Mouse (Mus musculus) urinary bladder, postnatal 4 days (tissue): ENCODE data around the gene Prdm4.

Experiments used
- DNase-seq, 2 experiments: peaks; one replicate each; pipeline ENCODE4 v3.0.0; 2021 to 2022; ENCODE audit warnings: low spot score in 2 of 2

Prdm4 gene

DNA sequence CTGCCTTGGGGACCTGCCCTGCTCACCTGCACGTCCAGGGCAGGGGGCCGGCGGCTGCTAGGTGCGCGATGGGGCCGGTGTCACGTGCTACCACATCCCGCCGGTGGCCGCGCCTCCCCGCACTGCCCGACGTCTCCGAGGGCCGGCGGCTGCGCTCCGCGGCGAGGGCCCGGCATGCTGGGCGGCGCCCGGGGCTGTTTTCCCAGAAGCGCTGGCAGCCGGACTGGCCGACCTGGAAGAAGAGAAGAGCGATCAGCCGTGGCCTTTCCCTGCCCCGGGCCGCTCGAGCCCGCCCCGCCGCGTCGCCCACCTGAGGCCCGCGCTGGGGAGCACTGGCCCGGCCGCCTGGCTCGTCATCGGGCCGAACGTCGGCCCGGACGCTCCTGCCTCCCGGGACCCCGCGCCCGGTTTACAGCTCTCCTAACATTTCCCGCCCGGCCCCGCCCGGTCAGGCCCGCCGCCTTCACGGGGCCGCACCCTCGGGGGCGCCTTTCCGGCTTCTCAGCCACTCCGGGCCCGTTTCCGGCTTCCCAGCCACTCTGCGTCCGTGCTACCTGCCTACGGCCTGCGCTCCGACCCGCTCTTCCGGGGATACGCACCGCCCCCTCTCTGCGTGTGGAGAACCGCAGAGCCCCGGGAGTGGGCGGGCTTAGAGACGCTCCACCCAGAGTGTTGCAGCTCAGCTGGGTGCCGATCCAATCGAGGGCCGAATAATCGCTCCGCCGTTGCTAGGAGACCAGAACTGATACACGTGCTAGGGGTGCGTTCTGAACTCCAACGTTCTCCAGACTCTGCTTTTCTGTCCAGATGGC lies at the start of gene Prdm4:
Gene Prdm4, minus strand, starts transcription at position 645 of the 812 bp plus-strand sequence.
- peak; percentile 95 to 96 for DNase-seq

DNA sequence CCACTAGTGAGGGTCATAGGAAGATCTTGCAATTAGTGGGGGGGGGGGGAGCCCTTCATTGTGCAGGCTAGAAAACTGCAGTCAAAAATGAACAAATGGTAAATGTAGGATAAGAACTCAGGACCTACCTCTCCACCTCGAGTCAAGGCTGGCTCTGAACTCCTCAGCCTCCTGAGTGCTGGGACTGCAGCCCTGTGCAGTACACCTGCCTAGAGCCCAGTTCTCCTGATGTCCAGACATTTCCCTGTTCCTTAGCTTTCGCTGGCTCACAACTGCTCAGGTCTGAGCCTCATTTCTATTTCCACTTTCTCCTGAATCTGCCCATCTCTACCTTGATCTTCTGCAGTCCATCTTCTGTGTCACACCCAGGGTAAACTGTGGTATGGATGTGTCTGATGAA lies 49.5 kb upstream of the Prdm4 start:
- no peak for DNase-seq

GRCm38 (mm10) chr10:85964316-85964715 lies 47.4 kb upstream of the Prdm4 start:
- no peak for DNase-seq

DNA sequence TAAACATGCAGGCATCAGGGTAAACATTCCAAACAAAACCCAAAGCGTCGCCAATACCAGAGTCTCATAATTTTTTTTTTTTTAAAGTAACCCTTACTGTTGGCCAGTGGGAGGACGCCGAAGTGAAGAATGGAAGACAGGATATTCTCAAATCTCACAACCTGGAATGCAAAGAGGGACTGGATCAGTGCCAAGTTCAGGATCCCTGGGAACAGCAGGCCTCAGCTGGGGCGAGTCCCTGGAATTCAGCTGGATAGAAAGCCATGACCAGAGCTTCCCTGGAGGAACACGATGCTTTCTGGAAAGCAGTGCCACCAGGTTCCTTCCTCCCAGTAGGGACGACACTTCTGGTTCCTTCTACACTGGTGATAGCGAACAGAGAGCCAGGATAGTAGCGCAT lies 46.0 kb upstream of the Prdm4 start:
- peak in 1 of 2 experiments; percentile 26 for DNase-seq

GRCm38 (mm10) chr10:85957464-85957950 lies 40.6 kb upstream of the Prdm4 start, which contains the start of gene Rtcb:
Gene Rtcb, minus strand, starts transcription at chr10:85957823.
- DNase-seq: peak; percentile 92 to 99

- DNase-seq: no peak
Observed at GRCm38 (mm10) chr10:85956871-85957419, 40.0 kb upstream of the Prdm4 start.

GRCm38 (mm10) chr10:85954429-85954828 lies 37.5 kb upstream of the Prdm4 start:
- DNase-seq: no peak

- no peak for DNase-seq
Observed at GRCm38 (mm10) chr10:85953401-85953800, 36.5 kb upstream of the Prdm4 start.

GRCm38 (mm10) chr10:85951765-85952443 lies 35.0 kb upstream of the Prdm4 start:
- DNase-seq: no peak

GRCm38 (mm10) chr10:85948483-85949196 lies 31.7 kb upstream of the Prdm4 start:
- DNase-seq: no peak

GRCm38 (mm10) chr10:85936280-85936965 lies 19.5 kb upstream of the Prdm4 start:
- DNase-seq: no peak

GRCm38 (mm10) chr10:85929962-85930361 lies 13.0 kb upstream of the Prdm4 start:
- DNase-seq: no peak

GRCm38 (mm10) chr10:85929208-85929591 lies 12.3 kb upstream of the Prdm4 start:
- no peak for DNase-seq

DNA sequence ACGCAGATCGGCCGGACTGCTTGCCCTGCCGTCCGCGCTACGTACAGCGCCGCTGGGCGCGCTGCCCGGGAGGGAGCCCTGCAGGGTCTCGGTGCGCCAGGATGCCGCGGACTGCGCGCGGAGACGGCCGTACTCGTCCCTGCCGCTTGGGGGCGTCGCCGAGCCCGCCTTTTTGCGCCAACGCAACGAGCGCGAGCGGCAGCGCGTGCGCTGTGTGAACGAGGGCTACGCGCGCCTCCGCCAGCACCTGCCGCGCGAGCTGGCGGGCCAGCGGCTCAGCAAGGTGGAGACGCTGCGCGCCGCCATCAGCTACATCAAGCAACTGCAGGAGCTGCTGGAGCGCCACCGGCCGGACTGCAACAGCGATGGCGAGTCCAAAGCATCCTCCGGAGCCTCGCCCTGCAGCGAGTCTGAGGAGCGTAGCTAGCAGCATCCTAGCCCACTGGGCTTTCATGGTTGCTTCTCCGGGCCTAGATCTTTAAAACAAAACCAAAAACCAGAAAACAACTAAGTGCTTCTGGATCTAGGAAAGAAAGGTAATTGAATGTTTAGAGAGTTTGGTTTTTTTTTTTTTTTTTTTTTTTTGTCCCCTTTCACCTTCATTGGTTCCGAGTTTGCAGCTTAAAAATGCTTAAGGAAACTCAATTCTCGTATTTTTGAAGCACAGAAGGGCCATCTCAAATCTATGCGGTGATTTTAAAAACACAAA lies 11.7 kb upstream of the Prdm4 start:
- DNase-seq: peak; percentile 37 to 62

- no peak for DNase-seq
Observed at GRCm38 (mm10) chr10:85927676-85928445, 10.9 kb upstream of the Prdm4 start, which contains the start of gene Ascl4. Gene Ascl4, plus strand, starts transcription at chr10:85927681.

- no peak for DNase-seq
Observed at GRCm38 (mm10) chr10:85879886-85880486, 37.0 kb downstream of the Prdm4 start.

DNA sequence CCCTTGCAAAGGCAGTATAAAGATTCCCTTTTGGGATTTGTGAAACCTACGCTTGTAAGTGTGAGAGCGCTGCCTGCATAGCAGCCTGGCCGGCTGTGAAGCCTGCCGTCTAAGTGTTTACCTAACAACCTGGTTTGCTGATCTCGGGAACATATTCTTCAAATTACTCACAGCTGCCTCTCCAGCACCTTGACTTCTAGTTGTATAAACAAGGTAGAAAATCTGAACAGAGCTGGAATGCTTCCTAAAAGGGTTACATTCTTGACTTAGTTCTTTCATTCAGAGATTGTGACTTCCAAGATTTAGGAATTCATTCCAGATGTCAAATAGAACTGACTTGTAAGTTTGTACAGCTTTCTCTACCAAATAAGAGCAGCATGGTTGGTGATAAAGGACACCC lies 41.1 kb downstream of the Prdm4 start:
- no peak for DNase-seq

DNA sequence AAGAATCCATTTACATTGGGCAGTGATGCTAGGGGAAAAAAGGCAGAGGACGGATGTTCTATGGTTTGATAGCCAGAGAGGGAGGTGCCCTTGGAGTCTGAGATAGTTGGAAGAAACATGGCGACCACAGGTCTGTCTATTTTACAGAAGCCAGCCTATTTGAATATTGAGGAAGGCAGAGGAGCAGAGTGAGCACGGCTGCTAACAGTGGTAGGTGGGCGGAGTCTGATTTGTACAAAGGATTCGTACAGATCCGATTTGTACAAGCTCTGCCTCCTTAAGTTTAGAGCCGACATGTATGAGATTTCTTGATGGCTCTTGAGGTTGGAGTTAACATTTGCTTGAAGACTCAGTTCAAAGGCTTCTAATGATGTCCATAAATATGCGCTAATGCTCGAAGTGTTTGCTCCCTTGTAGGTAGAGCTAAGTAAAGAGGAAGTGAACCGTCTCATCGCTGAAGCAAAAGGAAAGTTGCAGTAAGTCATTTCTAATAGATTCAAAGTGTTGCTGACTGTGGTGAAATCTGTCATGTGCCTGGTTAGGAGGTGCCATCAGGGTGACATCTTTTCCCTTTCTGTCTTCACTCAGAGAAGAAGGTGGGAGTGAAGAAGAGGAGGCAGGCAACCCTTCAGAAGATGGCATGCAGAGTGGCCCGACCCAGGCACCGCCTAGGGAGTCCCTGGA lies 42.9 kb downstream of the Prdm4 start:
- no peak for DNase-seq

DNA sequence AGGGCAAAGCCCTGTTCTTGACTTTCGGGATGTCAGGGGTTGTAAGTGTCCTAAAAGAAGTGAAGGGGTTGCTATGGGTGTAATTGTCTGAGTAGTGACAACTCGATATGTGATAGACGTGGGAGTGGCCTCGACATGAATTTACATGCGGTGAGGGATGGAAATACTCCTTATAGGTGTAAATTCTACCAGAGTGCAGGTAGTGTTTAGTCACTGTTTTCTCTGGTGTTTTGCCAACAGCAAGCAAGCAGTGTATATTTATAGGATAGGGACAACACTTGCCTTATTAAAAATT lies 44.5 kb downstream of the Prdm4 start:
- DNase-seq: no peak
